Mouse (Mus musculus): ENCODE measurements at regions not wholly inside any gene's neighbourhood (a gene's known extent, or its start where the extent isn't known, plus 50 kb on each side); places are given as distances from the start of the nearest gene placed in this dataset.

DNA sequence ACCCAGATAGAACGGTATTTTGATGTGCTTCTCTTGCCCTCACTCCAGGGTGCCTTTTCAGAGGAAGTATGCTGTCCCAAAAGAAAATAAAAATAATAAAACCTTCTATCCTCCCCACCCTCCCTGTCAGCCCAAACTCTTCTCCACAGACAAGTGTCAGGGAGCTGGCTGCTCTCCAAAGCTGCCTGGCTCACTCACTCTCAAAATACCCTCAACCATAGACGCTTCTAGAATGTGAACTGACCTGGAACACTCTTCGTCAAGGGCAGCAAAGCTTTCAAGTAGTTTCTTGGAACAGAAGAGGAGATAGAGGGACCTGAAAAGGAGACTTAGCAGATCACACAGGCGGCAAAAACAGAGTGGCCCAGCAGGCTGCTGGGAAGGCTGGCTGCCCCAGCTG is 291.4 kb upstream of the Zmiz1 start:
- WGBS (ENCODE audit: insufficient replicate concordance) = 54% methylated on average over 4 of the region's 4 CpGs
- no peak for ATAC-seq
- Histone ChIP-seq H3K27ac (no peak overlapping the region), H3K9me3 (replicated peaks) (no peaks in the 10 kb centered on the region), H3K27me3 (replicated peaks) (no peaks in the 10 kb centered on the region), H3K4me3 (no peak overlapping the region), H3K9ac (no peak overlapping the region), H3K36me3 (no peaks in the 10 kb centered on the region), H3K4me1 (no peaks in the 10 kb centered on the region), H3K4me2 (no peak overlapping the region)

DNA sequence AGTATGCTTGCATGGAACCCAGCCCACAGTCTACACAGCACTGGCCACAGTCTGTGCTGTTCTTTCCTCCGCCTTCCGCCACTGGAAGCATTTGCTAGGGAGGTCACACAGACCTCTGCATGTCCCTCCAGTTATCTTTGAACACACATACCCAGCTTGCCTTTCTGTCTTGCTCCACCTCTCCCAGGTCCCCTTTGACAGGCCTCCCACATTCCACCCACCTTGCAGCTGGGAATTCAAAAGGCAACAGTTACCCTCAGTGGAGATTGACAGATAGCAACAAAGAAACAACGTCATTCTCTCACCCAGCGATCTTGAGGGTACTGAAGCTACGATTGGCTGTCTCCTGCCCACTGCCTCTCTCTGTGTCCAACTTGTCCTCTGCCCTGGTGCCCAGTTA is 290.7 kb upstream of the Zmiz1 start:
- WGBS (ENCODE audit: insufficient replicate concordance) = 48% methylated on average over 5 of the region's 5 CpGs
- no peak for ATAC-seq
- Histone ChIP-seq H3K27ac (no peak overlapping the region), H3K9ac (no peak overlapping the region), H3K9me3 (replicated peaks) (no peaks in the 10 kb centered on the region), H3K27me3 (replicated peaks) (no peaks in the 10 kb centered on the region), H3K4me3 (no peak overlapping the region), H3K4me2 (no peak overlapping the region), H3K4me1 (no peaks in the 10 kb centered on the region), H3K36me3 (no peaks in the 10 kb centered on the region)

DNA sequence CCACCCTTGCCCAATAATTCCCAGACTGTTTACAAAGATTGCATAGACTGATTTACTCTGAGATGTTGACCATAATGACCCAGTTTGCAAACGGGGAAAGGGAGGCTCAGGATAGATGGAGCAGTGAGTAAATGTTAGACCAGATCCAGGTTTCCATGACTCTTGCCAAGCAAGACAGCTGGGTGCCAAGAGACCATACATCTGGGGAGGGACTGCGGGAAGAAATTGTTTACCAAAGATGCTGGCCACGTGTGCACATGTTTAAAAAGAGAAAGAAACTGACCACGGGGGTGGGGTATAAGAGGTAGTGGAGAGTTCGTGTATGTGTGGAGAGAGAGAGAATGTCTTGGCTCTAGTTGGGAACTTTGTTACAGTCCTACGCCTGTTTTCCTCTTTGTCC is 285.7 kb upstream of the Zmiz1 start:
- no peak for ATAC-seq
- WGBS (ENCODE audit: insufficient replicate concordance) = 55% methylated on average over 6 of the region's 6 CpGs
- H3K4me2 ChIP-seq = no peak overlapping the region
- H3K27me3 ChIP-seq (replicated peaks) = no peaks in the 10 kb centered on the region
- no peak overlapping the region for H3K4me3 ChIP-seq
- no peaks in the 10 kb centered on the region for H3K9me3 ChIP-seq (replicated peaks)
- H3K36me3 ChIP-seq = no peaks in the 10 kb centered on the region
- no peak overlapping the region for H3K9ac ChIP-seq
- no peak overlapping the region for H3K27ac ChIP-seq
- H3K4me1 ChIP-seq = no peaks in the 10 kb centered on the region

DNA sequence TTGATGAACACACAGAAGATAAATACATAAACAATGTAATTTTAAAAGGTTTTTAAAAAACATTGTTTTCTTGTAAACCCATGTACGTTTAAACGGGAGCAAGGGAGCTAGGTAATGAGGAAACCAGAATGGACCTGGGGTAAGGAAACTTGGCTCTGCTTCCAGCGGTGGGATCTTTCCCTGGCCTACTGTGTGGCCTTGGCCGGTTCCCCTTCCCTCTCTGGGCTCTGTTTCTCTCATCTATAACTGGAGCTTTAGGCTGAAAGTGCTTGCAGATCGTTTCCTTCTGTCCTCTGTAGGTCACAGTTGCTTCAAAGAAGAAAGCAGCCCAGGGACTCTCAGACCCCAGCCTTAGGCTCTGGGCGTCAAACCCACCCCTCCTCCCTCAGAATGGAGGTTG is 285.1 kb upstream of the Zmiz1 start:
- H3K4me3 ChIP-seq = no peak overlapping the region
- no peak for ATAC-seq
- H3K9me3 ChIP-seq (replicated peaks) = no peaks in the 10 kb centered on the region
- H3K27me3 ChIP-seq (replicated peaks) = no peaks in the 10 kb centered on the region
- 54% methylated on average over 6 of the region's 6 CpGs for WGBS (ENCODE audit: insufficient replicate concordance)
- no peak overlapping the region for H3K4me2 ChIP-seq
- no peaks in the 10 kb centered on the region for H3K4me1 ChIP-seq
- H3K27ac ChIP-seq = no peak overlapping the region
- no peak overlapping the region for H3K9ac ChIP-seq
- H3K36me3 ChIP-seq = no peaks in the 10 kb centered on the region

DNA sequence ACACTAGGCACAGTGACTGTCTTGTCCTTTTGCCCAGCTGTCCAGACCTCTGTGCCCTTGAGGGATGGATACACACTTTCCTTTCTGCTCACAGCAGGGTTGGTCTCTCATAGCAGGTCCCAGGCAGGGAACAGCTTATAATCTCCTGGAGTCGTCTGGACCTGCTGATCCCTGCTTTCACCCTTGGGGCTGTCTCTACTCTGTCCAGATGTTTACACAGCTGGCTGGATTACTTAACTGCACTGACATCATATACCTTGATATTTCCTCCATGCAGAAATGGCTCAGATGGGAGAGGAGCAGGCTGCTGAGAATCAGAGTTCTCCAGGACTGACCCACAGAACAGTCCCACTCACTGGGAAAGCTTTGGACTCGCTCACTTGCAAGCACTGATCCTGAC is 284.6 kb upstream of the Zmiz1 start:
- Histone ChIP-seq H3K27me3 (replicated peaks) (no peaks in the 10 kb centered on the region), H3K4me2 (no peak overlapping the region), H3K36me3 (no peaks in the 10 kb centered on the region), H3K4me3 (no peak overlapping the region), H3K9ac (no peak overlapping the region), H3K4me1 (no peaks in the 10 kb centered on the region), H3K27ac (no peak overlapping the region), H3K9me3 (replicated peaks) (no peaks in the 10 kb centered on the region)
- WGBS (ENCODE audit: insufficient replicate concordance) = 45% methylated on average over 2 of the region's 2 CpGs
- ATAC-seq = no peak

DNA sequence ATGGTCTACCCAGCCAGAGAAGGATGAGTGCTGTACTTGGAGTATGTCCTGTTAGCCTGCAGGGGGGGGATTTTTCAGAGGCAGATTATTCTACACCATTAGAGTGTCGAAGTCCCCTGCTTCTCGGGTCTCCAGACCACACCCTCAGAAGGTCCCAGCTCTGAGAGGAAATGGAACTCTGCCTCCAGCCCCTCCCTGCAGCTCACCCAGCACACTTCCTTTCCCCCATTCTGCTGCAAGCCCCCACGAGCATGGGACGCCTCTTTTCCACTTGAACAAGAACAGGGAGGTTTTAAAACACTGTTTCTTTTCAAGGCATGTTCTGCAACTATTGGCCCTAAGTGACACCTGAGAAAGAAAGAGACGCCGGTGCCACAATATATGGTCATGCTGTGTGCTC is 282.8 kb upstream of the Zmiz1 start:
- Histone ChIP-seq H3K9ac (no peak overlapping the region), H3K9me3 (replicated peaks) (no peaks in the 10 kb centered on the region), H3K4me1 (no peaks in the 10 kb centered on the region), H3K4me2 (no peak overlapping the region), H3K4me3 (no peak overlapping the region), H3K36me3 (no peaks in the 10 kb centered on the region), H3K27ac (no peak overlapping the region), H3K27me3 (replicated peaks) (no peaks in the 10 kb centered on the region)
- WGBS (ENCODE audit: insufficient replicate concordance) = 35% methylated on average over 6 of the region's 6 CpGs
- ATAC-seq = no peak

DNA sequence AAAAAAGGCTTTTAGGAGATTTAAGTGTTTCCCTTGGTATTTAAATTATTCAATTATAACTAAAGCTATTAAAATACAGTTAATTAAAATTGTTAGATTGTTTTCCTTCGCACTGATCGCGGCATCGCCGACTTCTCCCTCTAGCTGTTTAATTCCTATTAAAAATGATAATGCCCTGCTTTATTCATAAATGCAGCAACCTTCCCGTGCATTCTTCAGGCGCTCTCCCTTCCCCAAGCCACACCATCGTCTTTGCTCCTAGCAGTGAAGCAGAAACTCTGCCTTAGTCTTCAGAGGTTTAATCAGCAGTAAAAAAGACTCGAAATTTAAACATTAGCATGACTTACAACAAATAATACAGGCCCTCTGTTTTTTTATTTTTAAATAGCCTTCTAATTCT is 278.9 kb upstream of the Zmiz1 start:
- Histone ChIP-seq H3K4me2 (no peak overlapping the region), H3K4me1 (no peaks in the 10 kb centered on the region), H3K36me3 (no peaks in the 10 kb centered on the region), H3K9ac (no peak overlapping the region), H3K9me3 (replicated peaks) (no peaks in the 10 kb centered on the region), H3K4me3 (no peak overlapping the region), H3K27me3 (replicated peaks) (no peaks in the 10 kb centered on the region), H3K27ac (no peak overlapping the region)
- WGBS (ENCODE audit: insufficient replicate concordance) = 65% methylated on average over 9 of the region's 9 CpGs
- ATAC-seq = no peak

DNA sequence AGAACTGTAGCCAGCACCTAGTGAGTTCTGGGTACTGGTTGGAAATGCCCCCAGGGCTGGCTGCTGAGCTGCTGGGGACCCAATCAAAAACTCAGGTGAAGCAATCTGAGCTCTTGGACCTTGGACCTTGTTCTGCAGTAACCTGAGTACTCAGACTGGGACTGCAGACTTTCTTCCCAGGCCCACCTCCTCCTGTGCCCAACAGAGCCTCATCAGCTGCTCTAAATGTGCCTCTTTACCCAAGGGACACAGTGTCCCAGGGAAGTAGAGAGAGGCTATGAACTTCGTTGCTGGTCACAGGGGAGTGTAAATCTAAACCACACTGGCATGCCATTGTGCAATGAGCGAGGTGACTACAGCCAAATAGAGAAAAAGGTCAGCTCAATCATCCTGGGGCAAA is 277.6 kb upstream of the Zmiz1 start:
- no peaks in the 10 kb centered on the region for H3K4me1 ChIP-seq
- H3K4me2 ChIP-seq = no peak overlapping the region
- H3K9me3 ChIP-seq (replicated peaks) = no peaks in the 10 kb centered on the region
- H3K9ac ChIP-seq = no peak overlapping the region
- H3K27ac ChIP-seq = no peak overlapping the region
- 22% methylated on average over 2 of the region's 2 CpGs for WGBS (ENCODE audit: insufficient replicate concordance)
- ATAC-seq = peak; percentile 51
- no peaks in the 10 kb centered on the region for H3K36me3 ChIP-seq
- no peaks in the 10 kb centered on the region for H3K27me3 ChIP-seq (replicated peaks)
- no peak overlapping the region for H3K4me3 ChIP-seq

DNA sequence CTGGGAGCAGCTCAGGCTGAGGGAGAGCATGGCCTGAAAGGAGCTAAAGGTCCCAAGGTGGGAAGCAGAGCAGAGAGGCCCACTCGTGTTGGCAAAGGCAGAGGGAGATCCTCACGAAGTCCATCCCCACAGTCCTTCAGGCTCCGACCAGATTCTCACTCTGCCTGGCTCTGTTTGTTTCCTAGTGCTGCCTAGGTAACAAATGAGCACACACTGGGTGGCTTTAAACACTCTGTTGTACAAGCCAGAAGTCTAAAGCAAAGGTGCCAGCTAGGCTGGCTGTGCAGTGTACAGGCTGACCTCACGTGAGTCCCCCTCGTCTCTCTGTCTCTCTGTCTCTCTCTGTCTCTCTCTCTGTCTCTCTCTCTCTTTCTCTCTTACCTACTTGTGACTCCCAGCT is 274.9 kb upstream of the Zmiz1 start:
- H3K36me3 ChIP-seq = no peaks in the 10 kb centered on the region
- no peaks in the 10 kb centered on the region for H3K9me3 ChIP-seq (replicated peaks)
- 53% methylated on average over 5 of the region's 5 CpGs for WGBS (ENCODE audit: insufficient replicate concordance)
- no peaks in the 10 kb centered on the region for H3K27me3 ChIP-seq (replicated peaks)
- H3K4me1 ChIP-seq = no peaks in the 10 kb centered on the region
- no peak for ATAC-seq
- no peak overlapping the region for H3K9ac ChIP-seq
- H3K4me3 ChIP-seq = no peak overlapping the region
- H3K27ac ChIP-seq = no peak overlapping the region
- H3K4me2 ChIP-seq = no peak overlapping the region

DNA sequence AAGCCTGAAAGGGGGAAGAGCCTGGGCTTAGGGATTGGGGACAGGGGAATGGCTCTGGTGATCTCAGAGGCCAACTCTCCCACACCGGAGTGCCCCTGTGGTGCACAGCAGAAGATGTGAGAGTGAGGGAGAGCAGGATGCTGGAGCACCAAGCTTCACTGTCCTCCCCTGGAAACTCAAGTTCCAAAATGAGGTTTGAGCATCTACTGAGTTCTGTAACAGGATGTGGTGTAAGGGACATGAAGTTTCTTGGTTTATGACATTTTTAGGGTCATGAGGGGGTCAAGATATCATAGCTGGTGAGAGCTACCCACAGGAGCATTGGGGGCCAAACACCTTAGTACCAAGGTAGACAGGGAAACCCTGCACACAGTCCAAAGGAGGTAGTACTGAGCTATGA is 274.1 kb upstream of the Zmiz1 start:
- Histone ChIP-seq H3K27ac (no peak overlapping the region), H3K36me3 (no peaks in the 10 kb centered on the region), H3K4me3 (no peak overlapping the region), H3K9ac (no peak overlapping the region), H3K4me2 (no peak overlapping the region), H3K27me3 (replicated peaks) (no peaks in the 10 kb centered on the region), H3K9me3 (replicated peaks) (no peaks in the 10 kb centered on the region), H3K4me1 (no peaks in the 10 kb centered on the region)
- ATAC-seq = no peak
- WGBS (ENCODE audit: insufficient replicate concordance) = 58% methylated on average over 1 of the region's 1 CpGs

DNA sequence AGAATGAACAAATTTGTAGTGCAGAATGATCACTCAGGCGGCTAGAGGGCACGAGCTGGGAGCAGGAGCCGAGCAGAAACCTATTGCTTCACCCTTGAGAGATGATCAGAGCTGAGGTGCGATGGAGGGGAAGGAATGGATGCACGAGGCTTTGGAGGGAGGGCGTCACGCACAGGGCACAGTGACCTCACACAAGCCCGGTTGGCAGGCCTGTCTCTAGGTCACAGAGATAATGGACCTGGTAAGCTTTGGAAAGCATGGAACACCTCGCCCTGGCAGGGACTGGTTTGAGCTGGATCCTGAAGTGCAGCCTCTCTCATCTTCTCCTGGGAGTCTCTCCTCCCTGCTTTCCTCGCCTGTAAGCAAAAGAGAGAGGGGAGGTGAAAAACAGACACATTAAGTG is 273.4 kb upstream of the Zmiz1 start:
- no peak for ATAC-seq
- 54% methylated on average over 10 of the region's 10 CpGs for WGBS (ENCODE audit: insufficient replicate concordance)
- Histone ChIP-seq H3K9ac (no peak overlapping the region), H3K4me2 (no peak overlapping the region), H3K4me3 (no peak overlapping the region), H3K27me3 (replicated peaks) (no peaks in the 10 kb centered on the region), H3K4me1 (no peaks in the 10 kb centered on the region), H3K9me3 (replicated peaks) (no peaks in the 10 kb centered on the region), H3K27ac (no peak overlapping the region), H3K36me3 (no peaks in the 10 kb centered on the region)

DNA sequence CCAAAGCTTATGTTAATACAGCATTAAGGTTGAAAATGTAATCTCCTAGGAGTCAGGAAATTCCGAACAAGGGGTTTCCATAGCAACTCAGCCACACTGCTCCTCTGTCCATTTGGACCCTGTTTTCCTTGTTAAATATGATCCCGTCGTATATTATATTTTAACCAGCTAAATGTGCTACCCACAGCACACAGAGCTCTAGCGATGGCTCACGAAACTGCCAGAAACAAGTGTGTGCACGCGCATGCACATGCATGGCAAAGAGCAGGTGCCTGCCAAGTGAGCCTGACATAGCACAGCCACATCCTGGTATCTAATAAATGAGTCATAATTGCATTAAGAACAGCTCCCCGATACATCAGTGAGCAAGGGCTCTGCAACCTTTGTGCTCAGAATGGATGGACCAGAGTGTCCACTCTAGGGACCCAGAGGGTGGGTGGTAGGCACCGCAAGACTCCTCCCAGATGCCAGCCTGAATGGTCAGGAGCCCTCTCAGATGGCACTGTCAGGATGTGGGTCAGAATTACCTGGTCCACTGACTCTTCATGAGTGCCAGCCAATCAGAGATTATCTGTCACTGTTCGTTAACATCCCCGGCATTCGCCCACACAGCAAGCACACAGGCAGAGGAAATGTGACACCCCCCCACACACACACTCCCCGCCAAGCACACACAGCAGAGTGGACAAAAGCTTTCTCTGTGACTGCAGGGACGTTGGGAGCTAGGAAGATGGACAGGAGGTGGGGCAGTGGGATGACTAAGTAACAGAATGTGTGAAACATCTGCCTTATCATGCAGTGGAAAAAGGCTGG is 272.8 kb upstream of the Zmiz1 start:
- Histone ChIP-seq H3K9me3 (replicated peaks) (no peaks in the 10 kb centered on the region), H3K4me2 (no peak overlapping the region), H3K27me3 (replicated peaks) (no peaks in the 10 kb centered on the region), H3K36me3 (no peaks in the 10 kb centered on the region), H3K9ac (no peak overlapping the region), H3K27ac (no peak overlapping the region), H3K4me1 (no peaks in the 10 kb centered on the region), H3K4me3 (no peak overlapping the region)
- 58% methylated on average over 14 of the region's 14 CpGs for WGBS (ENCODE audit: insufficient replicate concordance)
- no peak for ATAC-seq

DNA sequence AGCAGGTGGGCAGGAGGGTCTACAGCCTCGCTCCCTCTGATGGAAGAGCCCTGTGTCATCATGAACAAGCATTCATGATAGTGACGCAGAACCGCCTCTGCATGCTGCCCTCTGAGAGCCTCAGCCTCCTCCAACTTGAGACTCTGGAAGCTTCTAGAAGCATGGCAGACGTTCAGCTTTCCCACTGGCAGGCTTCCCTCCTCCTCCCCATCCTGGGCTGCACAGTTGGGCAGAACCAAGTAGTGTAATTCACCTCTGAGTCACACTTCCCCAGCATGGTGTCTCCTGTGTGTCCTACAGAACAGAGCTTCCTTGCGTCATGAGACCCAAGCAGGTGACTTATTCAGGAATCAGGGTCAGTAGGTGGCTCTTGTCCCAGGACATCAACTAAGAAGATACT is 271.3 kb upstream of the Zmiz1 start:
- Histone ChIP-seq H3K4me2 (no peak overlapping the region), H3K9ac (no peak overlapping the region), H3K4me3 (no peak overlapping the region), H3K27me3 (replicated peaks) (no peaks in the 10 kb centered on the region; the same call in 1 of the 2 replicates), H3K27ac (no peak overlapping the region), H3K36me3 (no peaks in the 10 kb centered on the region), H3K9me3 (replicated peaks) (no peaks in the 10 kb centered on the region), H3K4me1 (no peaks in the 10 kb centered on the region)
- ATAC-seq = no peak
- 64% methylated on average over 5 of the region's 5 CpGs for WGBS (ENCODE audit: insufficient replicate concordance)

All from liver, embryonic 12.5 days (tissue).